Mouse (Mus musculus) urinary bladder, postnatal 0 days (tissue): ENCODE results near the gene Klri1. TPM values are rescaled to one million over a fixed set of nuclear protein-coding genes. Genes with fewer than 3 reads are reported as not detected.

Source experiments
- microRNA-seq: library from miRNA; unstranded; fragments of <30 nt; microRNA quantifications from one replicate; pipeline ENCODE4, GENCODE M21; 2016
- polyA plus RNA-seq: library from polyadenylated mRNA; unstranded; fragments of >200 nt; fragmentation: Nextera tagmentation; extraction: Ambion mirVana; gene quantifications from 2 replicates; pipeline ENCODE4 v1.2.1, GENCODE M21; 2015

The Klri1 gene
- polyA plus RNA-seq = not detected in 2 replicates

GRCm38 (mm10) chr6:129717032-129717431 lies at the start of gene Klri1:
TSS of gene Klri1 (minus strand) at chr6:129717132.

GRCm38 (mm10) chr6:129740069-129740721 lies 23.3 kb upstream of the Klri1 start, which contains the start of gene Klri2:
TSS of gene Klri2 (minus strand) at chr6:129740484.

GRCm38 (mm10) chr6:129678873-129679272 lies 38.1 kb downstream of the Klri1 start, which contains the start of gene Klrc1:
TSS of gene Klrc1 (minus strand) at chr6:129678973.

GRCm38 (mm10) chr6:129660589-129660988 lies 56.3 kb downstream of the Klri1 start, which contains the start of gene Klrc2:
TSS of gene Klrc2 (minus strand) at chr6:129660689.

Small RNA genes lying within 50 kb of the gene (microRNA-seq; reads per million reads assigned to microRNA genes)
- gene Mir680-1 = not detected

Other genes starting within 250 kb of the Klri1 start
- gene Olr1, start 210.0 kb downstream of the Klri1 start, polyA plus RNA-seq = 1.4 and 16.2 TPM in 2 replicates
- gene Tmem52b, start 204.6 kb downstream of the Klri1 start, polyA plus RNA-seq = not detected in 2 replicates
- 41.1 and 44.2 TPM in 2 replicates for gene Gabarapl1, start 184.0 kb downstream of the Klri1 start, polyA plus RNA-seq
- gene Klre1, start 139.2 kb downstream of the Klri1 start, polyA plus RNA-seq = not detected in 2 replicates
- not detected in 2 replicates for gene Klrd1, start 125.3 kb downstream of the Klri1 start, polyA plus RNA-seq
- gene Klrk1, start 93.3 kb downstream of the Klri1 start, polyA plus RNA-seq = not detected in 2 replicates
- gene Klrc3, start 73.8 kb downstream of the Klri1 start, polyA plus RNA-seq = not detected in 2 replicates
- gene Klrc2, start 56.4 kb downstream of the Klri1 start, polyA plus RNA-seq = not detected in 2 replicates
- not detected in 2 replicates for gene Klrc1, start 38.2 kb downstream of the Klri1 start, polyA plus RNA-seq
- not detected in 2 replicates for gene Klri2, start 23.4 kb upstream of the Klri1 start, polyA plus RNA-seq
- gene Gm156, start 67.1 kb upstream of the Klri1 start, polyA plus RNA-seq = not detected in 2 replicates
- not detected in 2 replicates for gene Gm17631, start 145.5 kb upstream of the Klri1 start, polyA plus RNA-seq
- gene Klra17, start 159.5 kb upstream of the Klri1 start, polyA plus RNA-seq = not detected in 2 replicates
- gene Klra5, start 200.5 kb upstream of the Klri1 start, polyA plus RNA-seq = not detected in 2 replicates